Mouse (Mus musculus) bone marrow macrophage, adult 2 months (primary cell): ENCODE measurements around the gene Lsamp. TPM values are rescaled to one million over a fixed set of nuclear protein-coding genes. Genes with fewer than 3 reads are reported as not detected.

Experiments
- H3K27ac ChIP-seq: 2 replicates; pipeline ENCODE4 v1.5.1; 2012; ENCODE audit warnings: low read depth, low read length; ENCODE audit not compliant: insufficient read depth
- H3K4me1 ChIP-seq: 2 replicates; pipeline ENCODE4 v1.6.1; 2012; ENCODE audit warnings: low read length; ENCODE audit not compliant: control insufficient read depth, insufficient read depth
- H3K4me3 ChIP-seq: 2 replicates; pipeline ENCODE4 v1.5.1; 2012; ENCODE audit warnings: mild to moderate bottlenecking, low read length, moderate library complexity; ENCODE audit not compliant: insufficient read depth
- CTCF ChIP-seq: IDR thresholded peaks from 2 replicates; pipeline ENCODE4 v1.5.1; 2012; ENCODE audit warnings: low read depth, mild to moderate bottlenecking, low read length, moderate library complexity
- POLR2A ChIP-seq: IDR thresholded peaks from 2 replicates; pipeline ENCODE4 v1.6.1; 2012; ENCODE audit warnings: mild to moderate bottlenecking, low read depth, low read length, borderline replicate concordance
- polyA plus RNA-seq: library from polyadenylated mRNA; stranded (reverse); fragments of >200 nt; gene quantifications from 2 replicates; pipeline ENCODE4 v1.2.4, GENCODE M21; 2012; ENCODE audit not compliant: missing spikeins, insufficient read depth, insufficient read length

Lsamp gene
- polyA plus RNA-seq, 1 experiment: not detected

DNA sequence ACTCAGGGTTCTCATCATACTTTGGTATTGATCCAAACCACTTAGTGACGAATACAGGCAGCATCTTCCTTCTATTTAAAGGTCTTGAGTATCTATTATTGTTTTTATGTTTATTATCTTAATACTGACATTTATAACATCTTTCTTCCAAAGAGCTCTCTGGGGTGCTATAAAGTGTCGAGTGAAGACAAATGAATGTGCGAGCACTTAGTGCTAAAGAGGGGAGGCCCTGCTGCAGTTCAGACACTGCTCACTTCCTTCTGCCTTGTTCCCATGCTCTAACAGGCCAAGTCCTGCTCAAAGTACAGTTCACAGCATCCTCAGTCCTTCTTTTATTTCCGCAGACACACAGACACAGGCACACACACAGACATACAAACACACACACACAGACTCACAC, 1537.4 kb downstream of the Lsamp start:
- H3K4me1 ChIP-seq: no peaks in the 10 kb centered on the region
- no peak overlapping the region for H3K4me3 ChIP-seq
- TF ChIP-seq CTCF (no peak), POLR2A (no peak)
- H3K27ac ChIP-seq: no peak overlapping the region

DNA sequence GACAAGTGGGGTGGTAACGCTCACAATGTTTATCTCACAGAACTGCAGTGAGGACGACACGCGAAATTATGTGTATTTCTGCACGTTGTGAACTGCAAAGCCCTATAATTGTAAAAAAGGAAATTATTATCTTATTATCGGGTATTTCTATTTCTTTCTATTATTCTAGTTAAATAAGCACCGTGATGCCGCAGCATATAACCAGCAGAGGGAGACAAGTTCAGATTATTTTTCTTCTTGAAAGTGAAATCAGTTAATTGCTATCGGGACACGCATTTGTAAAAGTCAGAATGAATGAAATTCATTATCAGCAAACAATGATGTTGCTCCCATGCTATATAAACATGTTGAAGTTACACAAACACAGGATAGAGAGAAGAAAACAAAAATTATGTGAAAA, 1540.1 kb downstream of the Lsamp start:
- Histone ChIP-seq H3K27ac (no peak overlapping the region), H3K4me3 (no peak overlapping the region), H3K4me1 (no peaks in the 10 kb centered on the region)
- TF ChIP-seq POLR2A (no peak), CTCF (no peak)

DNA sequence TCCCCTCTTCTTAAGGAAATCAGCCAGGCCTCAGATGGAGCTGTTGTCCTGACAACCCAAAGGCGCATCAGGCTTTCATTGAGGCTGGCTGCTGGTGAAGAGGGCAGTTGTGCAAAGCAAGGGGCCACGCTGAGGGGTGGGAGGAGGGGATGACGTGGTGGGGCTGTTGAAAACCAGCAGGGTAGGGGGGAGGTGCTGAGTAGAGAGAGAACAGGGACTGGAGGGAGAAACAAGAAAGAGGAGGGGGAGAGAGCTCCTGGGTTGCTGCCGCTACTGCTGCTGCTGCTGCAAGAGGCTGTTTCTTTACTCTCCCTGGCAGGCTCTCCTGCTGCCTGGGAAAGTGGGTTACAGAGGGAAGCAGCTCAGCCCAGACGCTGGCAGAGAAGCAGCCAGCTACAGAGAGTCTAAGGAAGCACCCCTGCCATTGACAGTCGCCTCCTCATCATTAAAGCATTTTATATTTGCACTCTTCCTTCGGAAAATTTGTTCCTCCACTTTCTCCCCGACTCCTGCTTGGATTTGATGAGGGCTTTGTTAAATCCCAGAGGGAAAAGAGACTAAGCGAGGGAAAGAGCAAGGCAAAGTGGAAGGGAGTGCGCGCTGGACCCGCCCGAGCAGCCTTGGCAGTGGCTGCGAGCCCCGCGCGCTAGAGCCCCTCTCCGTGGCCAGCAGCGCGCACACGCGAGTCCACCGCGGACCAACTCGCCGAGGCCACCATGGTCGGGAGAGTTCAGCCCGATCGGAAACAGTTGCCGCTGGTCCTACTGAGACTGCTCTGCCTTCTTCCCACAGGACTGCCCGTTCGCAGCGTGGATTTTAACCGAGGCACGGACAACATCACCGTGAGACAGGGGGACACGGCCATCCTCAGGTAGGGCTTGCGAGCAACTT, 1548.7 kb downstream of the Lsamp start:
- no peak overlapping the region for H3K27ac ChIP-seq
- H3K4me3 ChIP-seq: no peak overlapping the region
- TF ChIP-seq CTCF (no peak), POLR2A (no peak)
- no peaks in the 10 kb centered on the region for H3K4me1 ChIP-seq

DNA sequence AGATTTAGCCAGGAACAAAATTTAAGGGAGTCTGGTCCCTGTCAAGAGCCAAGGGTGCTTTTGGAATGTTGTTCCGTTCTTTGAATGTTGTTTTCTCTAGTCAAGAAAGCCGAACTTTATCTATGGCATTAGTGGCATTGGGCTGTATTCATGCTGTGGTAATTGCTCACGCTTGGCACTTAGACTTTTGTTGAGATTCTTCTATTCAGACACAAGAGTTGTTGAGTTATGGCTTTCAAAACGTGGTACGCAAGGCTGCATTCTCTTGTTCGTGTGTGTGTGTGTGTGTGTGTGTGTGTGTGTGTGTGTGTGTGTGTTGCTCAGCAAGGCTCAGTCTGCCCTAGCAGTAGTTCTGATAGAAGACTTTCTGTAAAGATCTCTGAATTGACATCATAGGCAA, 1549.5 kb downstream of the Lsamp start:
- no peaks in the 10 kb centered on the region for H3K4me1 ChIP-seq
- no peak for TF ChIP-seq CTCF
- H3K4me3 ChIP-seq: no peak overlapping the region
- H3K27ac ChIP-seq: no peak overlapping the region

DNA sequence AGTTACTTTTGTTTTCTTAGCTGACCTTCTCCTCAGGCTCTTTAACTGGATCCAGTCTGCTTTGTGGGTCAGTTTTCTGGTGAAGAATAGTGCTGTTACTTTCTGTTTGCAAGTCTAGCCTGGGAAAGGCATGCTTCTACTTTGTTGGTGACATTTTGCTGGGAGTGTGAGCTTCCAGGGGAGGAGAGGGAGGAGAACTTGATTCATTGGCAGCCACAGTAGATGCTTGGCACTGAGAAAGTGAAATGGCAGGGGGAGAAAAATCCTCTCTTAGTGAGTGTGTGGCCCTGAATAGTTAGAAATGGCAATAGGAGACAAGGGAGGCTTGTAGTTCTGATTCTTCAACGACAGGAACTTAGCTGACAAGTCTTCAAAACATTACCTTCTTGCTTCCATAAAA, 1551.6 kb downstream of the Lsamp start:
- TF ChIP-seq CTCF: no peak
- TF ChIP-seq POLR2A: no peak
- Histone ChIP-seq H3K4me1 (no peaks in the 10 kb centered on the region), H3K27ac (no peak overlapping the region), H3K4me3 (no peak overlapping the region)

DNA sequence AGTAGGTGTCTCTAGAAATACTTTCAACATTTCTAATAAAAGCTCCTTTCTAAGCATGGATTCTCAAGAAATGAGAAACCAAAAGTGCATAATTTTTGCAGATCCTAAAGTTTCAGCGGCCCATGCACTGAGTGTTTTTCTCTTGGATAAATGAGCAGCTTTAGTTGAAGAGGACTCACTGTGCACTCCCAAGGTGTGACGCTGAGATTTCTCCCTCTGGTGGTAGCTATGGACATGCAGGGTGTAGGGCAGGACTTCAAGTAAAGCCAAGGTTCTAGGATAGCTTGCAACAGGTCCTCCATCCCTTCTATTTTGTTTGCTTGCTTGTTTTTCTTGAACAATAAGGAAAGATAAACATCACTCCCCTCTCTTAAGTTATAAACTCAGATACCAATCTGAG, 1558.5 kb downstream of the Lsamp start:
- no peak overlapping the region for H3K27ac ChIP-seq
- H3K4me3 ChIP-seq: no peak overlapping the region
- TF ChIP-seq POLR2A: no peak
- no peaks in the 10 kb centered on the region for H3K4me1 ChIP-seq

DNA sequence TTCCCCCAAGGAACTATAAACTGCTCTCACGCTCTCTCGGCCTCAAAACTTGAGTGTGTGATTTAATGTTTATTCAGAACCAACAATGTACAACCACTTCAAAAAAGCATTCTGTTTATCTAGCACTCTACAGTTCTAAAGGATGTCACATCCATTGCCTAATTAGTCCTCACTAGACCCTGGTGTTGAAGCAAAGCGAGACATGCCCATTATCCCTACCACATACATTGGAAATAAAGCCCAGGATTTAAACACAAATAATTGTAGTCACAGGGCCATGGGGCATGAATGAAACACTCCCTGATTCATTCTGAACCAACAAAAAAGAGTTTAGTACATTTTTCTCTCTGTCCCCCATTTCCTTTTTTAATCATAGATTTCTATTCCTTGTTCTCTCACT, 1567.0 kb downstream of the Lsamp start:
- TF ChIP-seq POLR2A: no peak
- TF ChIP-seq CTCF: no peak
- no peak overlapping the region for H3K27ac ChIP-seq
- H3K4me1 ChIP-seq: no peaks in the 10 kb centered on the region
- H3K4me3 ChIP-seq: no peak overlapping the region

- H3K27ac ChIP-seq: no peak overlapping the region
- TF ChIP-seq CTCF (no peak), POLR2A (no peak)
- H3K4me3 ChIP-seq: no peak overlapping the region
- H3K4me1 ChIP-seq: no peaks in the 10 kb centered on the region
Observed at GRCm38 (mm10) chr16:41551851-41552262, 1567.7 kb downstream of the Lsamp start.

GRCm38 (mm10) chr16:41557104-41557503, 1572.9 kb downstream of the Lsamp start:
- Histone ChIP-seq H3K27ac (no peak overlapping the region), H3K4me1 (no peaks in the 10 kb centered on the region), H3K4me3 (no peak overlapping the region)
- no peak for TF ChIP-seq CTCF
- no peak for TF ChIP-seq POLR2A

- no peaks in the 10 kb centered on the region for H3K4me1 ChIP-seq
- TF ChIP-seq CTCF (no peak), POLR2A (no peak)
Observed at GRCm38 (mm10) chr16:41565233-41565632, 1581.1 kb downstream of the Lsamp start.

DNA sequence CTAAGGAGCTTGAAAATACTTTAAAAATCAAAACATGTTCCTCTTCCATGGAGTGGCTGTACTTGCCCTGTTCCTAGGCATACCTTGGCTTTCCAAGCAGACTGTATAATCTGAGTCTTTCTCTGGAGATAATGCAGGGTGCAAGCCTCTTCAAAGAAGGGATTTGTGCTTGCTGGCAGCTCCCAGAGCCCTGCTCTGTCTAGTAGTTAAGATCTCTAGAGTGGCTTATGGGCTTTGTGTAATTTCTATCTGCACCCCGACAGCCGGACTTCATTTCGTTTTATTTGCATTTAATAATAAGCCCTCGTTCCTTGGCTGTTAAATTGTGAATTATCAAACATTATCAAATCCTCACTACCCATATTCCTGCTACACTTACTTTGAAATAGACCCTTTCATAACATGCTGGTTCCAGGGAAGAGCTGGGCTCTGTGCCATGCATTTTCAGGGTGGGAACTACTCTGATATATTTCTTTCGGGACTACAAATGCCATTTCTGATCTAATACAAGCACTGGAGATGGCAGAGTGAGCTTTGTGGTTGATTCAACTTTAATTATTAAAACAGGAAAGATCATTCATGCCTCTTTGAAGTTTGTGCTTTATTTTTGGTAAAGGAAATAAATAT, 1604.6 kb downstream of the Lsamp start:
- no peak overlapping the region for H3K27ac ChIP-seq
- no peak overlapping the region for H3K4me3 ChIP-seq
- TF ChIP-seq POLR2A: no peak
- no peaks in the 10 kb centered on the region for H3K4me1 ChIP-seq

More at GRCm38 (mm10) chr16:41565233-41565632, 1581.1 kb downstream of the Lsamp start:
- H3K27ac ChIP-seq: no peak overlapping the region
- no peak overlapping the region for H3K4me3 ChIP-seq
